In genomic region chr5:74226183-74226582, GRCm38 (mm10) we compare ENCODE assay signal across 23 mouse cellular contexts. TPM values are rescaled to one million over a fixed set of nuclear protein-coding genes. Genes with fewer than 3 reads are reported as not detected.
DNase-seq lines count a peak whose midpoint lies in the region; ATAC-seq and TF ChIP-seq lines count a peak whose summit lies in the region.
"Had no signal": no experiment of that assay in that cellular context is flagged by ENCODE, and none has a peak within 500 bp of the region (broad histone marks: within the 10 kb centered on the region; RNA-seq: fewer than 3 reads in every experiment).

No protein-coding gene starts in this region.

- peak; percentile 48 for ATAC-seq in frontal cortex, adult (ENCODE audit: low TSS enrichment)
- ATAC-seq in stomach, postnatal 0 days (ENCODE audit: low FRiP score, low TSS enrichment), result no peak
- ATAC-seq in granulocyte monocyte progenitor cell, adult 5-6 weeks (replicated peaks; ENCODE audit: poor library complexity, severe bottlenecking), result no peak
- ATAC-seq: activated CD4-positive, CD25-positive, alpha-beta regulatory T cell, adult 4 months; CD4-positive, CD25-positive, alpha-beta regulatory T cell, adult 4 months; Patski had no signal

- H3K27me3 ChIP-seq in stomach, postnatal 0 days (ENCODE audit: control insufficient read depth, insufficient read depth, low read length), result no peaks in the 10 kb centered on the region
- H3K27me3 ChIP-seq: CH12.LX, Patski had no signal

- TF ChIP-seq EP300 in stomach, postnatal 0 days (optimal IDR thresholded peaks at IDR 0.05), result no peak

- no peaks in the 10 kb centered on the region for H3K36me3 ChIP-seq in stomach, postnatal 0 days (ENCODE audit: control insufficient read depth, insufficient read depth, low read length)
- H3K36me3 ChIP-seq: G1E had no signal

- H3K4me2 ChIP-seq in stomach, postnatal 0 days (replicated peaks; ENCODE audit: low read depth), result no peak overlapping the region

- H3K4me1 ChIP-seq in stomach, postnatal 0 days (replicated peaks; ENCODE audit: control insufficient read depth, insufficient read depth), result no peaks in the 10 kb centered on the region; the same call in 1 of the 2 replicates

- no peak for DNase-seq in frontal cortex, postnatal 36 days (ENCODE audit: low spot score in 2 of 2)
- peak; percentile 44 for DNase-seq in right cerebral cortex, adult 18-20 months
- no peak for DNase-seq in right cerebral cortex, adult 2 months (ENCODE audit: low spot score in 2 of 2)
- DNase-seq in brain, adult 2 months (ENCODE audit: low read depth, low spot score), result peak; percentile 57
- DNase-seq in stomach, postnatal 0 days (ENCODE audit: low spot score), result no peak
- DNase-seq in urinary bladder, adult 18-20 months (ENCODE audit: low spot score in 2 of 2), result no peak
- DNase-seq: adrenal gland, adult 2 months; adrenal gland, adult 8-10 months; adrenal gland, postnatal 10 days; adrenal gland, postnatal 14 days; adrenal gland, postnatal 25 days; adrenal gland, postnatal 36 days; B cell, adult 2 months; cerebellum, adult 11 months; cerebellum, adult 11-12 months; cerebellum, adult 18-20 months had no signal

- WGBS in stomach, postnatal 0 days, result 90% methylated on average over 5 of the region's 5 CpGs

- TF ChIP-seq CTCF in stomach, postnatal 0 days (IDR thresholded peaks at IDR 0.05; ENCODE audit: low read depth), result no peak

- H3K9ac ChIP-seq in stomach, postnatal 0 days (ENCODE audit: low read length), result no peak overlapping the region

- H3K9me3 ChIP-seq in stomach, postnatal 0 days (ENCODE audit: control insufficient read depth, low read length), result no peaks in the 10 kb centered on the region
- H3K9me3 ChIP-seq: G1E had no signal

- H3K27ac ChIP-seq in stomach, postnatal 0 days (replicated peaks), result 0 out of 2 replicates have a peak overlapping the region, but pooled peaks have one; percentile 4

- no peak overlapping the region for H3K4me3 ChIP-seq in stomach, postnatal 0 days (ENCODE audit: low read depth, low read length)

RNA-seq across cellular contexts. Expression of gene Rasl11b, which starts 31.1 kb away (rescaled TPM):
- 33.6 and 45.0 TPM in 2 replicates for polyA plus RNA-seq in stomach, postnatal 0 days (2015; fragmentation: Nextera tagmentation; extraction: Ambion mirVana)
- not detected in 2 replicates for total RNA-seq in granulocyte monocyte progenitor cell, adult 5-6 weeks (2014; fragmentation: Nextera tagmentation)
- 0.99 and 1.8 TPM in 2 replicates for total RNA-seq in granulocyte monocyte progenitor cell, adult 5-6 weeks (2017)

Comparison
In these comparisons a context has a peak if more than half of its experiments do, and no peak if none do; other contexts are left out.
1. DNase-seq: peak in right cerebral cortex, adult 18-20 months (single experiment) and brain, adult 2 months (single experiment); none in frontal cortex, postnatal 36 days (0 of 2), right cerebral cortex, adult 2 months (0 of 2), stomach, postnatal 0 days (single experiment) and urinary bladder, adult 18-20 months (0 of 2).